Mouse (Mus musculus) layer of hippocampus, adult 18-20 months (tissue): ENCODE measurements at regions not wholly inside any gene's neighbourhood (a gene's known extent, or its start where the extent isn't known, plus 50 kb on each side); places are given as distances from the start of the nearest gene placed in this dataset.

ENCODE experiments used
- DNase-seq, 2 experiments: peaks; one replicate each; pipeline ENCODE4 v3.0.0; 2022; ENCODE audit warnings: low spot score in 2 of 2

- DNase-seq: no peak
Measured at GRCm38 (mm10) chr9:43929312-43930036, 113.7 kb upstream of the Thy1 start.

GRCm38 (mm10) chr9:43930037-43930404 is 113.2 kb upstream of the Thy1 start:
- no peak for DNase-seq

- no peak for DNase-seq
Measured at GRCm38 (mm10) chr9:43930476-43930875, 112.7 kb upstream of the Thy1 start.

- no peak for DNase-seq
Measured at GRCm38 (mm10) chr9:43934012-43934690, 109.0 kb upstream of the Thy1 start.

GRCm38 (mm10) chr9:43934691-43935064 is 108.5 kb upstream of the Thy1 start:
- no peak for DNase-seq

GRCm38 (mm10) chr9:43939336-43939735 is 103.8 kb upstream of the Thy1 start:
- no peak for DNase-seq

GRCm38 (mm10) chr9:43942147-43942546 is 101.0 kb upstream of the Thy1 start:
- no peak for DNase-seq

- DNase-seq: no peak
Measured at GRCm38 (mm10) chr9:43943522-43943921, 99.7 kb upstream of the Thy1 start.

GRCm38 (mm10) chr9:43944816-43945741 is 98.1 kb upstream of the Thy1 start:
- no peak for DNase-seq

- no peak for DNase-seq
Measured at GRCm38 (mm10) chr9:43945997-43946649, 97.1 kb upstream of the Thy1 start.

- DNase-seq: no peak
Measured at GRCm38 (mm10) chr9:43947089-43947488, 96.1 kb upstream of the Thy1 start.

GRCm38 (mm10) chr9:43947490-43948150 is 95.6 kb upstream of the Thy1 start:
- DNase-seq: no peak

GRCm38 (mm10) chr9:43953128-43953527 is 90.1 kb upstream of the Thy1 start:
- no peak for DNase-seq

GRCm38 (mm10) chr9:43959541-43959940 is 83.6 kb upstream of the Thy1 start:
- DNase-seq: no peak

GRCm38 (mm10) chr9:43961431-43961830 is 81.8 kb upstream of the Thy1 start:
- peak in 1 of 2 experiments; percentile 57 for DNase-seq

GRCm38 (mm10) chr9:43965171-43965570 is 78.0 kb upstream of the Thy1 start:
- no peak for DNase-seq

GRCm38 (mm10) chr9:43965811-43966210 is 77.4 kb upstream of the Thy1 start:
- no peak for DNase-seq

GRCm38 (mm10) chr9:43970043-43970795 is 73.0 kb upstream of the Thy1 start:
- DNase-seq: no peak

GRCm38 (mm10) chr9:43970858-43971257 is 72.3 kb upstream of the Thy1 start:
- no peak for DNase-seq

- peak; percentile 44 to 84 for DNase-seq
Measured at GRCm38 (mm10) chr9:43972290-43972689, 70.9 kb upstream of the Thy1 start.
